Mouse (Mus musculus): Measurements from ENCODE around the gene Sacs.

DNA sequence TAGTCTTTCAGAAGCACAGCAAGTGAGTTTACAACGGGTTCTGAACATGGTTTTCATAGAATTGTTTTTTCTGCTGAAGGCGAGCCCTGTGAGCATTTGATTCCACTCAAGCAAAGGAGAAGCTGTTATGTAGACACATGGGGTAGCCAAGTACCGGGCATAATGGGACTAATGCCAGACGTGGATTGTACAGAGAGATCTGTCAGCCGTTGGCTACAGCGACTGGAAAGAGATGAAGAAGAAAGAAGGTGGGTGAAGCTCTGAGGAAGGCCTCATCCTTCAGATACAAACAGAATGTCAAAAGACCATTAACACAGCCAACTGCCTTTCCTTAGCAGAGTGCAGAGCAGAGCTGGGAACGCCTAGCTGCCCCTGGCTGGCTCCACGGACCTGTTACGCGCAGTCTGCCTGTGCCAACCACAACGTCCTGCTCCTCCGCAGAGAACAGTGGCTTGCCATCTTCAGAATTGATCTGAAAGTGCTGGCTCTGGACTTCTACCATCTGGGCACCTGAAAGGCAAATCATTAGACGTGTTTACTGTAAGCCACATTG, 93.8 kb downstream of the Sacs start:
- no peak for TF ChIP-seq EP300 (IDR thresholded peaks at IDR 0.05; ENCODE audit: low read depth)
- no peak for TF ChIP-seq CTCF (IDR thresholded peaks at IDR 0.05; ENCODE audit: low read depth)

Measured in liver, embryonic 14.5 days (tissue).